Mouse (Mus musculus): Measurements from ENCODE around the gene Snx8. TPM values are rescaled to one million over a fixed set of nuclear protein-coding genes. Genes with fewer than 3 reads are reported as not detected.
A peak's percentile ranks its signal among the peaks of the same experiment; 100 is the strongest.

Gene Snx8
- polyA plus RNA-seq, 1 experiment from 2014 or later = 71.9 TPM

DNA sequence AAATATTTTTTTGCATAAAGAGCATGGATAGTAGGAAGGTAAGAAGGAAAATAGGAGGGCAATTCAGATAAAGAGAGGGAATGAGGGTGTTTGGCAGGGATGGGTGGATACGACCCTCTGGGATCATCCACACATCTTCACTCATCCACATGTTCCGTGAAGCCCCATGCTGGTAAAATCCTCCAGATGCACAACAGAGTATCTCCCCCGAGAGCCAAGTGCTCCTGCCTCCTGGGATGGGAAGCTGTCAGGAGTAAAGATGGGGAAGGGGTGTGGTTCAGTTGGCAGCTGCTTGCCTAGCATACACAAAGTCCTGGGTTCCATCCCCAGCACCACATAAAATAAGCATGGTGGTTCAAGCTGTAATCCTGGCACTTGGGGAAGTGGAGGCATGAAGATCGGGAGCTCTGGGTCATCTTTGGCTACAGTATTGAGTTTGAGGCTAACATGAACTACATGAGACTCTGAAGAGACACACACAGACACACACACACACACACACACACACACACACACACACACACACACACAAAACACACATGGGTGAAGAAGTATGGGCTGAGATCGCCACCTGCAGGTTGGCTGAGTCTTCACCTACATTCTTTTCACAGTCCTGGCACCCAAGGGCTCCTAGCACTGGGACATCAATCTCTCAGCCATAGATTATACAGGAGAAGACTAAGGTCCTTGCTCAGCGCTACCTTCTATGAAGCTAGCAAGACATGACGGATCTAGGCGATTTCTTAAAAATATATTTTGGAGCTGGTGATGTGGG is 7.3 kb upstream of the Snx8 start:
- Histone ChIP-seq H3K4me3 (ENCODE audit: inconsistent target) (no peak overlapping the region), H3K36me3 (ENCODE audit: inconsistent target) (no peaks in the 10 kb centered on the region), H3K79me2 (ENCODE audit: inconsistent target) (no peaks in the 10 kb centered on the region; the same call in 1 of the 2 replicates), H3K27ac (no peak overlapping the region)
- 81% methylated on average over 8 of the region's 8 CpGs for WGBS (ENCODE audit: missing documents)

DNA sequence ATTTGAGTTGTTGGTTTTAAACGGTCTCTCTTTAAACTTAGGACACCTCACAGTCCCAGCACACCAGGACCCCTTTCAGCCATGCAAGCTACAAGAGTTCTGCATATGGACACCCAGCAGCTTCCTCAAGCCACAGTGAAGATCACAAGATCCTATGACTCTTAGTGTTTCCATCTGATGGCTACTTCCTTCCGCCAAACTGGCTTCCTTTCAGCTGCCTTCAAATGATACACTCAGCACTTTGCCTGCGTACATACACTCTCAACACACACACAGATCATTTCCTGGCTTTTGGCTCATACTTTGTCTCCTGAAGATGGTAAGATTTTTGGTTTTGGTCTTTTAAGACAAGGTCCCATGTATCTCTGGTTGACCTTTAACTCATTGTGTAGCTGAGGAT is 3.6 kb upstream of the Snx8 start:
- WGBS (ENCODE audit: missing documents) = 24% methylated on average over 3 of the region's 3 CpGs
- H3K27ac ChIP-seq = peak overlapping the region; percentile 100
- H3K36me3 ChIP-seq (ENCODE audit: inconsistent target) = no peaks in the 10 kb centered on the region
- peaks cover 13% of the 10 kb centered on the region for H3K79me2 ChIP-seq (ENCODE audit: inconsistent target)
- H3K4me3 ChIP-seq (ENCODE audit: inconsistent target) = peak overlapping the region; percentile 10; the same call in 1 of the 2 replicates

DNA sequence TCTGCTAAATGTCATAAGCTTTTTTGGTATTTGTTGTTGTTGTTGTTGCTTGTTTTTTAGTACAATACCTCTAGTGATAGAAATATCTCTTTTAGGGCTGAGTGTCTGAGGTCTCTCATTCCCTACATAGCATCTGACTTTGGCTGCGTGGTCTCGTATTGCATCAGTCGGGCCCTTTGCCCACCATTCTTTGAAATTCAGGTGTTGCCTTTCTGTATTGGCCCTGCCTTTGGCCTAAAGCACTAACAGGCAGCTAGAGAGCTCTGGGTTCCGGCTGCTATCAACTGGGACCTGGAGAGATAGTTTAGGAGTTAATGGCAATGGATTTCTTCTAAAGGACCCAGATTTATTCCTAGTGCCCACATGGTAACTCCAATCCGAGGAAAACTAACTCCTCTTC is 2.9 kb upstream of the Snx8 start:
- WGBS (ENCODE audit: missing documents) = 93% methylated on average over 5 of the region's 5 CpGs
- Histone ChIP-seq H3K79me2 (ENCODE audit: inconsistent target) (peaks cover 20% of the 10 kb centered on the region), H3K36me3 (ENCODE audit: inconsistent target) (no peaks in the 10 kb centered on the region), H3K4me3 (ENCODE audit: inconsistent target) (no peak overlapping the region), H3K27ac (peak overlapping the region; percentile 100)

DNA sequence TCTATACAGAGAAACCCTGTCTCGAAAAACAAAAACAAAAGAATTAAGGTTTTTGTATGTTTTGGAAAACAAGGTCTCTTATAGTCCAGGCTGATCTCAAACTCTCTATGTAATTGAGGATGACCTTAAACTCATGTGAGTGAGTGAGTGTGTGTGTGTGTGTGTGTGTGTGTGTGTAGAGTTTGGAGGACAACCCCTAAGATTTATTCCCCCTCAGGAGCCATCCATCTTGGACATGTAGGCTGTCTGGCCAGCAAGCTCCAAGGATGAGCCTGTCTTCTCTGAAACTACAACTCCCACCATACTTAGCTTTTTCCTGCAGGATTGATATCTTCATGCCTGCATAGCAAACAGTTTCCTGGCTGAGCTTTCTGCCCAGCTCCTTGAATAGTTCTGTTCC is 2.4 kb upstream of the Snx8 start:
- peaks cover 25% of the 10 kb centered on the region for H3K79me2 ChIP-seq (ENCODE audit: inconsistent target)
- H3K4me3 ChIP-seq (ENCODE audit: inconsistent target) = no peak overlapping the region
- 88% methylated on average over 1 of the region's 1 CpGs for WGBS (ENCODE audit: missing documents)
- H3K36me3 ChIP-seq (ENCODE audit: inconsistent target) = no peaks in the 10 kb centered on the region
- peak overlapping the region; percentile 100 for H3K27ac ChIP-seq

DNA sequence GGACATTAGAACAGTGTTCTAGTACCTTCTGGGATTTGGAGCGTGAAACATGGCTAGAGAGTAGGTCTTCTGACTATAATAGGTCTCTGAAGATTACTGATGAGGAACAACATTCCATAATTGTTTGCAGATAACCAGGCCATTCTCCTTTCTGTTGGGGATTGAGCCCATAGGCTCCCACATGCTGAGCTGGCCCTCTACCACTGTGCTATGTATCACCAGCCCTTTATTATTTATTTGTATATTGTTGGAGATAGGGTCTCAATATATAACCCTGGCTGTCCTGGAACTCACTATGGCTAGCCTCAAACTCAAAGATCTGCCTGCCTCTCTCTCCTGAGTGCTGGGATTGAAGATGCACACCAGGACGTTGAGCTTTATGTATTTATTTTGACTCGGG is 585 bp upstream of the Snx8 start:
- WGBS (ENCODE audit: missing documents) = 63% methylated on average over 3 of the region's 3 CpGs

DNA sequence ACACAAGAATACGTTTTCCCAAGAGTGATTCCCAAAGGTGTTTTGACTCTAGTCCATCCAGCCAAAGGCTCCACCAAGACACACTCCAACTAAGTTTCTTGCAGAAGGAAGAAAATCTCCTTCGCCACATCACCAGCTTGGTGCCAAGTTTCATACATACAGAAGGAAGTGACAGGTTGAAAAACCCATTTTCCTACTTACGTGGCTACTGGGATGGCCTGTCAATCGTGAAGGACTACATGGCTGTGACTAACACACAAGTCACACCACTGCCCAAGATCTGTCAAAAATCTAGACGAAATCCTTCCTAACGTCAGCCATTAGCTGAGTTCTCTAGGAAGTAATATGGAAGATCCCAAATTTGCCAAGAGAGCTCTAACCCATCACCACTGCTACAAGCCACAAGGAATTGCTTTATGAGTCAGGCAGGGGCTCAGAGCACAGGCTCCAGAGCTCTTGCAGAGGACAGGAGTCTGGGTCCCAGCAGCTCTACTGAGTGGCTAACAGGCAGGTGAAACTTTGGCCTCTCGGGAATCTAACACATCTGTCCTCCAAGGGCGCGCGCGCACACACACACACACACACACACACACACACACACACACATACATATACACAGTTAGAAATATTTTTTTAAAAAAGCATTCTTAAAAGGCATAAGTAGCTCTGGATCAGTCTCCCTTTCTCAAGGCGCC is 1.1 kb downstream of the Snx8 start:
- Histone ChIP-seq H3K27ac (peak overlapping the region; percentile 96), H3K4me3 (ENCODE audit: inconsistent target) (peak overlapping the region; percentile 96), H3K79me2 (ENCODE audit: inconsistent target) (peaks cover 60% of the 10 kb centered on the region), H3K36me3 (ENCODE audit: inconsistent target) (no peaks in the 10 kb centered on the region)
- WGBS (ENCODE audit: missing documents) = 64% methylated on average over 12 of the region's 12 CpGs

More for the DNA sequence above, 585 bp upstream of the Snx8 start:
- H3K4me3 ChIP-seq (ENCODE audit: inconsistent target) = no peak overlapping the region
- peaks cover 43% of the 10 kb centered on the region for H3K79me2 ChIP-seq (ENCODE audit: inconsistent target)
- H3K36me3 ChIP-seq (ENCODE audit: inconsistent target) = no peaks in the 10 kb centered on the region
- H3K27ac ChIP-seq = peak overlapping the region; percentile 81

DNA sequence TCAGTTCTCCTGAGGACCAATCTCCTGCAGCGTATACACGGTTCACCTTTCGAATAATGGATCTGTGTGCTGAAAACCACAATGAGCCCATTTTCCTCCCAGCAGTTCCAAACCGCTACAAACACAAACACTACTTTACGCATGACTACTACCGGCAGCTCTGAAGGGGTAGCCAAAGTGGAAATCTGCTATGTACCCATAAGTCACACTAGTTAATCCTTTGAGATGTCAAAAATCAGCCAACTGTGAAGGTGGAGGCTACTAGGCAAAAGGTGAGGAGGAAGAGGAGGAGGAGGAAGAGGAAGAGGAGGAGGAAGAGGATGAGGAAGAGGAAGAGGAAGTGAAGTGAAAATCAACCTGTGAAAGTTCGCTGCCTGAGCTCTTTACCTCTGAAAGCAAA is 1.8 kb downstream of the Snx8 start:
- H3K4me3 ChIP-seq (ENCODE audit: inconsistent target) = peak overlapping the region; percentile 96
- peak overlapping the region; percentile 96 for H3K27ac ChIP-seq
- H3K79me2 ChIP-seq (ENCODE audit: inconsistent target) = peaks cover 67% of the 10 kb centered on the region
- WGBS (ENCODE audit: missing documents) = 92% methylated on average over 7 of the region's 7 CpGs
- no peaks in the 10 kb centered on the region for H3K36me3 ChIP-seq (ENCODE audit: inconsistent target)

DNA sequence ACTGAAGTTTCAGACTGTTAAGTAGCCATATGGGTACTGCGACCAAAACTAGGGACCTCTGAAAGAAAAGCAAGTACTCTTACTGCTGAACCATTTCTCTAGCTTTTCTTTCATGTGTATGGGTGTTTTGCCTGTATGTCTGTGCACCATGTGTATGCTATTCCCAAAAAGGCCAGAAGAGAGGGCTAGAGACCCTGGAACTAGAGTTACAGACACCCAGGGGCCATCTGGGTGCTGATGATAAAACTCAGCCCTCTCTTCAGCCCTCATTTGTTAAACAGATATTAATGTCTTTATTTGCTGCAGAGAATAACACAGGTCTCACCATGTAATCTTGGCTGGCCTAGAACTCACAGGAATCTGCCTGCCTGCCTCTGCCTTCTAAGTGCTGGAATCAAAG is 4.6 kb downstream of the Snx8 start:
- WGBS (ENCODE audit: missing documents) = 100% methylated on average over 1 of the region's 1 CpGs
- H3K79me2 ChIP-seq (ENCODE audit: inconsistent target) = peaks cover 95% of the 10 kb centered on the region
- no peak overlapping the region for H3K27ac ChIP-seq
- H3K36me3 ChIP-seq (ENCODE audit: inconsistent target) = no peaks in the 10 kb centered on the region
- no peak overlapping the region for H3K4me3 ChIP-seq (ENCODE audit: inconsistent target)

DNA sequence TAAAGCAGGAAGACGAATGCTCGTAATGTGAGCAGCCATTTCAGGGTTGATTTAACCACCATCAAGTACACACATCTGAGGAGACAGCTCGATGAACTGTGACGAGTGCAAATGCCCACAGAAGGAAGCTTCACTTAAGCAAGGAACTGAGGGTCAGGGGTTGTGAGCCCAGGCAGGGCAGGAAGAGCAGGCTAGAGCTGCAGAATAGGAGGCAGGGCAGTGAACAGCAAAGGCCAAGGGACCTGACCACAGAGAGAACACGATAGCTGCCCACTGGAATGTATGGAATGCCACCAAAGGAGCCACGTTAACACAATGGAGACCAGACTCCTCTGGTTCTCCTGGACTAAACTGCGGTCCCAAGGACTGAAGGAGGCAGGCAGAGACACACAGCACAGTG is 5.5 kb downstream of the Snx8 start:
- no peaks in the 10 kb centered on the region for H3K36me3 ChIP-seq (ENCODE audit: inconsistent target)
- 82% methylated on average over 7 of the region's 7 CpGs for WGBS (ENCODE audit: missing documents)
- H3K79me2 ChIP-seq (ENCODE audit: inconsistent target) = peaks cover 100% of the 10 kb centered on the region
- H3K4me3 ChIP-seq (ENCODE audit: inconsistent target) = no peak overlapping the region
- H3K27ac ChIP-seq = peak overlapping the region; percentile 8; the same call in 1 of the 2 replicates

DNA sequence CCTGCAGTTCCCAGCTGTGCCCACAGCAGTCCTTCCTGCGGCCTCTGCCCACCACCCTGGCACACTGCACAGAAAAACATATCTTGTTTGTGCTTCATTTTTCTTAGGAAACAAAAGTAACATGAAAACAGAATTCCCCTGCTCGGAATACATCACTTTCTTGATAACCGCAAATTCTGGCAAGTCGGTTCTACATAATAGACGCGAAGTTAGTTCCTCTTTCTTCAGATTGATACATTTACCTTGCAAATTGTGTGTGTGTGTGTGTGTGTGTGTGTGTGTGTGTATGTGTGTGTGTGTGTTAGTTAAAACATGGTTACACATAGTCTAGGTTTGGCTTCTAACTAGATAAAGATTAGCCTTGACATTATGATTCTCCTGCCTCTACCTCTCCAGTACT is 6.4 kb downstream of the Snx8 start:
- Histone ChIP-seq H3K4me3 (ENCODE audit: inconsistent target) (no peak overlapping the region), H3K79me2 (ENCODE audit: inconsistent target) (peaks cover 100% of the 10 kb centered on the region), H3K27ac (peak overlapping the region; percentile 85), H3K36me3 (ENCODE audit: inconsistent target) (no peaks in the 10 kb centered on the region)
- 0% methylated on average over 3 of the region's 6 CpGs for WGBS (ENCODE audit: missing documents)

DNA sequence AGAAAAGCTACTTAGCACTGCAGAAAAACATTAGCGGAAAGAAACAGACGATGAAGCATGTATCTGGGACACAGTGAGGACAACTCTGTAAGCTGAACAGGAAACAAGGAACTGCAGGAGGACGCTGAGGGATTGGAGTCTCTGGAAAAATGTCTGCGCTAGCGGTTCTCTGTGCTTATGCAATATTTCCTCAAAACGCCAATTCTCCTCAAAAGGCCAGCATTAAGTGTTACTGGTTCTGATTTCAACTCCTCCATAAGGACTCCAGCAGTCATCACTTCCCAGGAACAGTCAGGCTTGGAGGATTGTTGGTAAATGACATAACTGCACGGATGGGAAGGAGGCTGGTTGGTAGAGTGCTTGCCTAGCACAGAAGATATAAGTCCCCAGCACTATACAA is 7.9 kb downstream of the Snx8 start:
- WGBS (ENCODE audit: missing documents) = 36% methylated on average over 7 of the region's 7 CpGs
- peak overlapping the region; percentile 85 for H3K27ac ChIP-seq
- no peaks in the 10 kb centered on the region for H3K36me3 ChIP-seq (ENCODE audit: inconsistent target)
- H3K79me2 ChIP-seq (ENCODE audit: inconsistent target) = peaks cover 100% of the 10 kb centered on the region
- no peak overlapping the region for H3K4me3 ChIP-seq (ENCODE audit: inconsistent target)

DNA sequence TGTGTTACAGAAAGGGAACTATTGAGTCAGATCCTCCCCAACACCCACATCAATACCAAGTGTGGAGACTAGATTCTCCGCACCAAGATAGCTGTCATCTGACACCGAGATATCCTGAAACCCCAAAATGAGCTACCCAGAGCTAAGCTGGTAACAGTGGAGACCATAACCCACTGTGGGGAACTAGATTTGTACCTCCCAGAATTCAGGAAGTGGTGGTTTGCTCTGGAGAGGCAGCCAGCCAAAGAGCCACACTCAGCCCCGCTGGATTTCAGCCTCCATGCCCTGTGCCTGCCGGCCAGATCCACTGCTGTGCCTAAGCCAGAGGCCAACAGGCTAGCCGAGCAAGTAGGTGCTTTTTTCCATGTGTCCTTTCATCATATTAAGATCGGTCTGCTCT is 9.8 kb downstream of the Snx8 start:
- Histone ChIP-seq H3K4me3 (ENCODE audit: inconsistent target) (no peak overlapping the region), H3K79me2 (ENCODE audit: inconsistent target) (peaks cover 100% of the 10 kb centered on the region), H3K36me3 (ENCODE audit: inconsistent target) (no peaks in the 10 kb centered on the region), H3K27ac (peak overlapping the region; percentile 85)
- 5% methylated on average over 6 of the region's 6 CpGs for WGBS (ENCODE audit: missing documents)

DNA sequence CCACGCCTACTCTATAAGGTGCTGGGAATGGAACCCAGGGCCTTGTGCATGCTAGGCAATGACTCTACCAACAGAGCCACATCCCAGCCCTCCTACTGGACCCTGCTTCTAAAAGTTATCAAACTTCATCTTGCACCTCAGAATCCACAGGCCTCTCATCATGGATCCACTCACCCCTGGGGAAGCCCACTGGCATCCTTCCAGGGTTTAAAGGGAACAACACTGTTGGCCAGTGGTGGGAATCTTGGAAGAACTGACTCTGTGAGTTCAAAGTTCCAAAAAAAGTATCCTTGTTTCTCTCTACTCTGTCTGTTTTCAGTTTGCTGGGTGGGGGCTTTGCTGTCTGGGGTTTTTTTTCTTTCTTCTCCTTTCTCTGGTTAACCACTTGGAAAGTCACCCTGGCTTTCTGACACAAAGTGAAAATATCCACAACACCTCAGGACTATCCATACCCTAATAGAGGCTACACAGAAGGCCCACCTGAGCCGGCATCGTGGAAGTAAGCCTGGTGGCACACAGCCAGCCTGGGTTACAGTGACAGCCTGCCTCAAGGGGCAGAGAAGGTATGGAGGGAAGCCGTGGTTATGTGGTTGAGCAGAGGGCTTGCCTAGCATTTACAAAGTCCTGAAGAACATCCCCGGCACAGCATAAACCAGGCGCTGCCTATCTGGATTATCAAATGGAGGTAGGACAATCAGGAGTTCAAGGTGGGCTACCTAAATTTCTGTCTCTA is 10.8 kb downstream of the Snx8 start:
- Histone ChIP-seq H3K27ac (peak overlapping the region; percentile 85), H3K79me2 (ENCODE audit: inconsistent target) (peaks cover 100% of the 10 kb centered on the region), H3K4me3 (ENCODE audit: inconsistent target) (no peak overlapping the region), H3K36me3 (ENCODE audit: inconsistent target) (no peaks in the 10 kb centered on the region)
- 44% methylated on average over 6 of the region's 6 CpGs for WGBS (ENCODE audit: missing documents)

DNA sequence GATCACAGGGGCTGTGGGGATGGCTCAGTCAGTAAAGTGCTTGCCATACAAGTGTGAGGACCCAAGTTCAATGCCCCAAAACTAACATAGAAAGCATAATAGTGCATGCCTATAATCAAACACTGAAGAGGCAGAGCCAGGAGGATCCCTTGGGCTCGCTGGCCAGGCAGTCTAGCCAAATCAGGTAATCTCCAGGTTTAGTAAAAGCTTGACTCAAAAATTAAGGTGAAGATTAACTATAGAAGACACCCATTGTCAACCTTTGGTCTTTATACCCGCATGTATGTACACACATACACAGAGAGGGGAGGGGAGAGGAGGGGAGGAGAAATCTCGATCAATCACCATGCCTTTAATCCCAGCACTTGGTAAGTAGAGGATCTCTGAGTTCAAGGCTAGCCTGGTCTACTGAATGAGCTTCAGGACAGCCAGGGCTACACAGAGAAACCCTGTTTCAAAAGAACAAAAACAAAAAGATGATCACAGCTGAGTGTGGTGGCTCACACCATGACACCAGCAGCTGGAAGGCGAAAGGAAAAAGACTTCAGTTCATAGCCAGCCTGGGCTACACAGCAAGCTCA is 13.7 kb downstream of the Snx8 start:
- Histone ChIP-seq H3K27ac (no peak overlapping the region), H3K79me2 (ENCODE audit: inconsistent target) (peaks cover 100% of the 10 kb centered on the region), H3K4me3 (ENCODE audit: inconsistent target) (no peak overlapping the region), H3K36me3 (ENCODE audit: inconsistent target) (no peaks in the 10 kb centered on the region)
- WGBS (ENCODE audit: missing documents) = 100% methylated on average over 3 of the region's 4 CpGs
